Mouse (Mus musculus): ENCODE results near the gene Supt6. TPM values are rescaled to one million over a fixed set of nuclear protein-coding genes. Genes with fewer than 3 reads are reported as not detected.

Supt6 gene
- polyA plus RNA-seq, 1 experiment, result 95.6 TPM

DNA sequence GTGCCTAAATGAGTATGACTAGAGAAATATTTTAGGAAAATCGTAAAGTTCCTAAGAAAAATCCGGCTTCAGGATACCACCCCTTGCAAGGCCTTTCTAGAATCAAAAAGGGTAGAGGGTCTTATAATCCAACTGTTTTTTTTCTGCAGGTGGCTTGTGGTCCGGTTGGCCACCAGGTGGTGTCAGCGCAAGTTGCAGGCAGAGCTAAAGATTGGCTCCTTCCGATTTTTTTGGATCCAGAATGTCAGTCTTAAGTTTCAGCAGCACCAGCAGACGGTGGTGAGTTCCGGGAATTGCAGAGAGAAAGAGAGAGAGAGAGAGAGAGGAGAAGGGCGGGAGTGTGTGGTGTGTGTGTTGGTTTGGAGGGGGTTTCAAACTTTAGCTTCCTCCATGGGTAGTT, 16.8 kb upstream of the Supt6 start:
- peaks cover 46% of the 10 kb centered on the region for H3K4me1 ChIP-seq
- peak overlapping the region; percentile 94 for H3K4me3 ChIP-seq (replicated peaks)
- H3K27me3 ChIP-seq (replicated peaks), result no peaks in the 10 kb centered on the region
- TF ChIP-seq FLI1 (IDR thresholded peaks at IDR 0.05; ENCODE audit: low read length), result no peak
- no peak for TF ChIP-seq GATA1 (IDR thresholded peaks at IDR 0.05; ENCODE audit: borderline replicate concordance, low read length)
- peaks cover 43% of the 10 kb centered on the region for H3K36me3 ChIP-seq (replicated peaks; ENCODE audit: low read length)
- no peaks in the 10 kb centered on the region for H3K9me3 ChIP-seq

DNA sequence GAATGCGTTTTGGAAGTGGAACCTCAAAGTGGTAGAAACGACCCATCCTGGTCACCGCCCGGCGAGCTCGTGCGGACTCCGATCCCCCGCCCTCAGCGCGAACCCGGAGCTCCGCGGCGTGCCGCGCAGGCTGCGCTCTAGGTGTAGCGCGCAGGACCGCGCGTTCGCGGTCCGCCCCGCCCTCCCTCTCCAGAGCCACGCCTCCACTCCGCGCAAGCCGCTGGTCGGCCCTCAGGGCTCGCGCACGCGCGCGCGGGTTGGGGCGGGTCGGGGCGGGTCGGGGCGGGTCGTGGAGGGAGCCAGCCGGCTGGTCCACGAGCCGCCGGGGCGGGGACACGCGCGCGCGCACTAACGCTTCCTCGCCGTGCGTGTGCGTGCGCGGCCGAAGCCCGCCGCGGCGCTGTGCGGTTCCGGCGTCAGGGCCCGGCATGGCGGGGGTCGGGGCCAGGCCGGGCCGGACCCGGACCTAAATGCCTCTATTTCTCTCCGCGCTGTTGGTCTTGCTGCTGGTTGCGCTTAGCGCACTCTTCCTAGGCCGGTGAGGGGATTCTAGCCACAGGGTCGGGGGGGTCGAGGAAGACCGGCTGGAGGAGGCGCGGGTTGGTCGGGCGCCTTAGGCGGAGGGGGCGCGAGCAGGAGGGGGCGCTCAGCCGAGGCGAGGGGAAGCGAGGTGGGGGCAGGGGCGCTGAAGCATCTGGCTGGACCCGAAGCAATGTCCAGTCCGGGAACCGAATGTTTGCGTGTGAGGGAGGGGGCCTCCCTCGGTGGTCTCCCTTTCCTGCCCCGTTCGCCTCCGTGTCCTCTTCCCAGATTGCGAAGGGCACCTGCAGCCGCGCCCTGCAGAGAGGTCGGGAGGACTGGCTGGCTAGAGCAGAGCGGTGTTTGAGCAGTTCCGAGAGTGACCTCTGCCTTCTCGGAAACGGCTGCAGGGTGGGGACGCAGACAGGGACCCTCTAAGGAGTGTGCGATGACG, 15.9 kb upstream of the Supt6 start, which contains the start of gene 2610507B11Rik:
TSS of gene 2610507B11Rik (plus strand) at position 373 of the 973 bp plus-strand sequence.
- peaks cover 34% of the 10 kb centered on the region for H3K36me3 ChIP-seq (replicated peaks; ENCODE audit: low read length)
- H3K9me3 ChIP-seq, result no peaks in the 10 kb centered on the region
- H3K4me3 ChIP-seq (replicated peaks), result peak within 1 kb of the TSS; percentile 94
- no peak for TF ChIP-seq GATA1 (IDR thresholded peaks at IDR 0.05; ENCODE audit: borderline replicate concordance, low read length)
- no peak for TF ChIP-seq FLI1 (IDR thresholded peaks at IDR 0.05; ENCODE audit: low read length)
- peaks cover 38% of the 10 kb centered on the region for H3K4me1 ChIP-seq
- no peaks in the 10 kb centered on the region for H3K27me3 ChIP-seq (replicated peaks)

DNA sequence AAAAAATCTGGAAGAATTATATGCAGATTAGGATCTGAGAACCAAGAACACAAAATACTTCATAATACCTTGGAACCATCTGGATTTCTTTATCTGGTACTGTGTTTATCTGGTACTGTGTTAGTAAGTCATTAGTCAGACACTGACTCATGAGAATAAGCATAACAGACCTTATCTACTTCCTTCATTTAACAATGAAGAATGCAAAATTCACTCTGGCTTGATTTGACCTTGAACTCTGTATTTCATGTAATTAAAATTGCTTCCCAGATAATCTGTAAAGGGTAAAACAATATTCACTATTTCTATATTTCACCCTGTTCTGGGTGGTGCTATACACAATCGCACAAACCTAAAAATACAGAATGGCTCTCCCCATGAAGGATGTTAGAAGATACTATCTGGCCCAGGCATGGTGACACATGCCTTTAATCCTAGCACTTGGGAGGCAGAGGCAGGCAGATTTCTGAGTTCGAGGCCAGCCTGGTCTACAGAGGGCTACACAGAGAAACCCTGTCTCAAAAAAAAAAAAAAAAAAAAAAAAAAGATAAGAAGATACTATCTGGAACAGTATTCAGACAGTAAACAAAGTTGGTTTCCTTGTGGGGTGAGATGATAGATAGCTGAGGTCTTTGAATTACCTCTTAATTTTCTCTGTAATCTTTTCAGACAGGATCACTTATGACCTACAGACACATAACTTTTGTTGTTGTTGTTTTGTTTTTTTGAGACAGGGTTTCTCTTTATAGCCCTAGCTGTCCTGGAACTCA, 14.9 kb upstream of the Supt6 start:
- no peaks in the 10 kb centered on the region for H3K27me3 ChIP-seq (replicated peaks)
- H3K4me1 ChIP-seq, result peaks cover 32% of the 10 kb centered on the region
- peaks cover 27% of the 10 kb centered on the region for H3K36me3 ChIP-seq (replicated peaks; ENCODE audit: low read length)
- no peaks in the 10 kb centered on the region for H3K9me3 ChIP-seq
- TF ChIP-seq FLI1 (IDR thresholded peaks at IDR 0.05; ENCODE audit: low read length), result no peak
- no peak for TF ChIP-seq GATA1 (IDR thresholded peaks at IDR 0.05; ENCODE audit: borderline replicate concordance, low read length)
- H3K4me3 ChIP-seq (replicated peaks), result no peak overlapping the region

DNA sequence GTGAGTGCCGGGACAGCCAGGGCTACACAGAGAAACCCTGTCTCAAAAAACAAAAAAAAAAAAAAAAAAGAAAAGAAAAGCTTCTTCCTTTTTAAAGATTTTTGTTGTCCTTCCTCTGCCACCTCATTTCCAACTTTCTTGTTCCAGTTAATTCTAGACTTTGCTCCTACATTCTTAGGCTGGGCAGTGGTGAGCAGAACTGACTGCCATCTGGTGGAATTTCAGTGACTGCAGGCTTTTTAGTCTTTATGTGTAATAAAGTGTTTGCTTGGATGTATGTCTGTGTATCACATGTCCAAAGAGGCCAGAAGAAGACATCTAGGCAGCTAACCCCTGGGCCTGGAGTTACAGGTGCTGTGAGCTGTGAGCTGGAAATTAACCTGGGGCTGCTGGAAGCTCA, 10.8 kb upstream of the Supt6 start:
- TF ChIP-seq GATA1 (IDR thresholded peaks at IDR 0.05; ENCODE audit: borderline replicate concordance, low read length) (no peak), FLI1 (IDR thresholded peaks at IDR 0.05; ENCODE audit: low read length) (no peak)
- H3K4me1 ChIP-seq, result peaks cover 3% of the 10 kb centered on the region; the same call in 1 of the 2 replicates
- H3K4me3 ChIP-seq (replicated peaks), result no peak overlapping the region
- no peaks in the 10 kb centered on the region for H3K9me3 ChIP-seq
- peaks cover 33% of the 10 kb centered on the region for H3K36me3 ChIP-seq (replicated peaks; ENCODE audit: low read length)
- H3K27me3 ChIP-seq (replicated peaks), result no peaks in the 10 kb centered on the region

DNA sequence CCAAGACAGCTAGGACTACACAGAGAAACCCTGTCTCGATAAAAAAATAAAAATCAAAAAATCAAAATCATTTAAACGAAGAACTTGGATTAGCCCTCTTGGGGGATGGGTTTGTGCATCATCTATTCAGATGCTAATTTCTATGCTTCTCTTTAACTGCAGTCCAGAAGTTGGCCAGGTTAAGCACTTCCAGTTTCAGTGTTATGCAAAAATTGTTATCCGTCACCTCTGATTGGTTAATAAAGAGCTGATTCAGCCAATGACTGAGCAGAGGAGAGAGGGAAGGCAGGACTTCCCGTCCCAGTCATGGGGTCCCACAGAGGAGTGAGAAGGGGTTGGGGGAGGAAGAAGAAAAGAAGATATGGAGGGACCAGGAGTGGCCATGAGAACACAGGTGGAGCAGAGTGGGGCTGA, 1.9 kb upstream of the Supt6 start:
- Histone ChIP-seq H3K4me3 (replicated peaks) (peak overlapping the region; percentile 90), H3K4me1 (peaks cover 60% of the 10 kb centered on the region), H3K27me3 (replicated peaks) (no peaks in the 10 kb centered on the region), H3K9me3 (no peaks in the 10 kb centered on the region), H3K36me3 (replicated peaks; ENCODE audit: low read length) (peaks cover 37% of the 10 kb centered on the region)
- TF ChIP-seq FLI1 (IDR thresholded peaks at IDR 0.05; ENCODE audit: low read length) (no peak), GATA1 (IDR thresholded peaks at IDR 0.05; ENCODE audit: borderline replicate concordance, low read length) (no peak)

DNA sequence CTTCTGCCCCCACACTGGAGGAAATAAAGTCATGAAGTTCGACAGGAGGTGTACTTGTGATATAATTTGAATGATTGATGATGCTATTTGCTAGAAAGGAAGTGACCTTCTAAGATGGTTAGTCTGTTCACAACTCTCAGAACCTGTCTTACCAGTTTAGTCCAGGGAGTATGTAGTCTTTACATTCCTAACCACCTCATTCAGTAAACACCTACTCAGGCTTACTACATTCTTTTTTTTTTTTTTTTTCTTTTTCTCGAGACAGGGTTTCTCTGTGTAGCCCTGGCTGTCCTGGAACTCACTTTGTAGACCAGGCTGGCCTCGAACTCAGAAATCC, 1.2 kb upstream of the Supt6 start:
- Histone ChIP-seq H3K4me3 (replicated peaks) (peak overlapping the region; percentile 99), H3K27me3 (replicated peaks) (no peaks in the 10 kb centered on the region), H3K9me3 (no peaks in the 10 kb centered on the region), H3K36me3 (replicated peaks; ENCODE audit: low read length) (peaks cover 33% of the 10 kb centered on the region), H3K4me1 (peaks cover 66% of the 10 kb centered on the region)
- TF ChIP-seq GATA1 (IDR thresholded peaks at IDR 0.05; ENCODE audit: borderline replicate concordance, low read length) (no peak), FLI1 (IDR thresholded peaks at IDR 0.05; ENCODE audit: low read length) (no peak)

DNA sequence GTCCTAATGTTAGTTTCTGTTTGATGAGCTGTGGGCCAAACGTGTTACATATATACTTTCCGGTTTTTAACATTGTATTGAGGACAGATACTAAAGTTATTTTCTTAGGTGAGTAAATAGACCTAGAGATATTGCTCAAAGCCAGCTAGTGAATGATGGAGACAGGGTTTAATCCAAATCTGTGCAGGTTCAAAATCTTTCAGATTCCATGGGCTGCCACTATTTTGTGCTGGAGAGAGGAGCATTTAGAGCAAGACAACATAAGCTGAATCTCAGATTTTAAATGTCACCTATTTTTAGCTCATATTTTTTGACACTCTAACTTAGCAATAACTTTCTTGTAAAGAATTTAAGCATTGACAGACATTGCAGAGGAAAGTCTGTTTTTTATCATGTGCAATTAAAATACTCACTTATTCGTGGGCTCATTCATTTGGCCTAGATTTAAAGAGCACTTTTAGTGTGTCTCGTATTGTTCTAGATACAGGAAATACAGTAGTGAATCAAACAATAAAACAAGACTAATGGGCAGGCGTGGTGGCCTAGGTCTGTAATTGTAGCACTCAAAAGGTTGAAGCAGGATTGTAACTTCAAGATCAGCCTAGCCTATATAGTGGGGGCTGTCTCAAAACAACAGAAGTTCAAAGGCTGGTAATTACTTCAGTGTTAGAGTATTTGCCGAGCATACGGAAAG, 678 bp upstream of the Supt6 start:
- H3K4me1 ChIP-seq, result peaks cover 70% of the 10 kb centered on the region

DNA sequence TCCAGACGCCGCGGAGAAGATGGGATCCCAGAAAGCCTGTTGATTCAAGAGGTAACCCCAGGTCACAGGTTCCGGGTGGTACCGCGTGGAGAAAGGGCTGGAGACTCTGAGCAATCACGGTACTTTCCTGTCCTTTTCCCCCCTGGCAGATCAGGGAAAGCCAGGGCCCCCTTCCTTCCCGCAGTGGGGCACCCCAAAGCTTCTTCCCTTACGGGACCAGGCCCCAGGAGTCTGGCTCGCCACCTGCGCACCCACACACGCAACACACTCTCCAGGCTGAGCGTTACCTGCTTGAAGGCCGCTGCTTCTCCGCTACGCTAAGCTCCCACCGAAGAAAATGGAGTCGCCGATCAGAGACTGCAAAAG, 543 bp downstream of the Supt6 start:
- Histone ChIP-seq H3K36me3 (replicated peaks; ENCODE audit: low read length) (peaks cover 29% of the 10 kb centered on the region), H3K27me3 (replicated peaks) (no peaks in the 10 kb centered on the region), H3K9me3 (no peaks in the 10 kb centered on the region), H3K4me1 (peaks cover 70% of the 10 kb centered on the region), H3K4me3 (replicated peaks) (peak overlapping the region; percentile 99)
- TF ChIP-seq GATA1 (IDR thresholded peaks at IDR 0.05; ENCODE audit: borderline replicate concordance, low read length) (no peak), FLI1 (IDR thresholded peaks at IDR 0.05; ENCODE audit: low read length) (no peak)

More for the DNA sequence above, 678 bp upstream of the Supt6 start:
- peaks cover 31% of the 10 kb centered on the region for H3K36me3 ChIP-seq (replicated peaks; ENCODE audit: low read length)
- H3K4me3 ChIP-seq (replicated peaks), result peak overlapping the region; percentile 99
- no peaks in the 10 kb centered on the region for H3K27me3 ChIP-seq (replicated peaks)
- no peak for TF ChIP-seq FLI1 (IDR thresholded peaks at IDR 0.05; ENCODE audit: low read length)
- no peak for TF ChIP-seq GATA1 (IDR thresholded peaks at IDR 0.05; ENCODE audit: borderline replicate concordance, low read length)
- no peaks in the 10 kb centered on the region for H3K9me3 ChIP-seq

DNA sequence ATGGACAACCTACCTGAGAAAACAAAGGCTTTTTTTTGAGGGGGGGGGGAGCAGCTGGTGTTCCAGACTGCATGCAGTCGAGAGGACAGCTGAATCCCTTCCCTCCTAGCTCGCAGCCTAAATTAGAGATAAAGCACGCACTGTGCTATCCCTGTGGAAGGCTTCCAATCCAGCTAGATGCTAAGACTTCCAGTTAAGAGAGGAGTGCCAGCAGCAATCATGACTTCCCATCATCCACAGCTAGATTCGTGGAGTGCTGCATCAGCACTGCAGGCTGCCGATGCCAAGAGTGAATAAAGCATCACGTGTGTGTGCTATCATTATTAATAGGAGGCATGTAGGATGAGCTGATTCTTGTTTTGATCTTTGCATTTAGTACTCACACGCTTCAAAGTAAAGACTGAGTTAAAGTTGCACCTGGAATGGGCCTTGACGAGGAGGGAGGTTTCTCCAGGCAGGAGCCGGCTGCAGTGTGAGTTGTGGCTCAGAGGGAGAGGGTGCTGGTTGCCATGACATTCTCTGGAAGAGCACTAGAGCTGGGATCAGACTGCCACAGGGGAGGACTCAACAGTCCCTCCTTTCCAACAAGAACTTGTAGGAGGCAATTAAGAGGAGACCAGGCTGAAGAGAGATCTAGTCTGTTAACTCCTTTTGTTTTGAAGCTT, 5.5 kb downstream of the Supt6 start:
- TF ChIP-seq GATA1 (IDR thresholded peaks at IDR 0.05; ENCODE audit: borderline replicate concordance, low read length), result no peak
- no peak for TF ChIP-seq FLI1 (IDR thresholded peaks at IDR 0.05; ENCODE audit: low read length)
- Histone ChIP-seq H3K27me3 (replicated peaks) (no peaks in the 10 kb centered on the region), H3K9me3 (no peaks in the 10 kb centered on the region), H3K36me3 (replicated peaks; ENCODE audit: low read length) (peaks cover 54% of the 10 kb centered on the region), H3K4me3 (replicated peaks) (no peak overlapping the region), H3K4me1 (peaks cover 47% of the 10 kb centered on the region)

All from megakaryocyte, embryonic 14.5 days (primary cell).